Mouse (Mus musculus): Measurements from ENCODE around the gene Secisbp2.
"Not testable (repeated sequence)": the region's sequence is repeated elsewhere in the genome, so short reads cannot be mapped to it uniquely, and the experiment has no call there.

The Secisbp2 gene

DNA sequence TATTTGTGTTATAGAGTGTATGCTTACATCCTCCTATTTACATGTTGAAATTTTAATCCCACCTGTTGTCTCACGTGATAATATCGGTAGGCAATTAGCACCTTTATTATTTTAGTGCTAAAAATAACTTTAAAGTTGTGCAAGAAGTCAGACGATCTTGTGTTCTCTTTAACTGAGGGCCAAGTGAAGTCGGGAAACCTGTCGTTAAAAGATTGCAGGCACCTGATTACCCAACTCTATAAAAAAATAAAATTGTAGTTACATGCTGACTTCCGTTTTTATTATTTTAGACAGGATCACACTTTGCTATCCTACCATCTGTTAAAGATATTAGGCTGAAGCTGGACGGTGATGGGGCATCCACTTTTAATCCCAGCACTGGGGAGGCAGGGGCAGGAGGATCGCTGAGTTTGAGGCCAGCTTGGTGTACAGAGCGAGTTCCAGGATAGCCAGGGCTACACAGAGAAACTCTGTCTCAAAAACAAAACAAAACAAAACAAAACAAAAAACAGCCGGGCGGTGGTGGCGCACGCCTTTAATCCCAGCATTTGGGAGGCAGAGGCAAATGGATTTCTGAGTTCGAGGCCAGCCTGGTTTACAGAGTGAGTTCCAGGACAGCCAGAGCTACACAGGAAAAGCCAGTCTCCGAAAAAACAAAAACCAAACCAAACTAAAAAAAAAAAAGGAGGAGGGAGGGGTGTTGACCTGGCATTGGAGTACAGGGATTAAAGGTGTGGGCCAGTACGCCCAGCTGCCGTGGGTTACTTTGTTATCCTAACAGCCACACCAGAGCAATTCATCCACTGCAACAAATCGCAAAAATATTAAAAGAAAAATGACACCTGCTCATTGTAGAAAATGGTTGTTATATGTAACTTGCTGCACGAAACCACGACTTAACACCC, 7.3 kb upstream of the Secisbp2 start:
- DNase-seq, result no peak

GRCm38 (mm10) chr13:51644829-51645789, 6.4 kb upstream of the Secisbp2 start, which contains the start of gene Cks2:
Gene Cks2, plus strand, starts transcription at chr13:51645232.
- peak; percentile 98 to 99 for DNase-seq

GRCm38 (mm10) chr13:51645872-51646271, 5.6 kb upstream of the Secisbp2 start:
- no peak for DNase-seq

DNA sequence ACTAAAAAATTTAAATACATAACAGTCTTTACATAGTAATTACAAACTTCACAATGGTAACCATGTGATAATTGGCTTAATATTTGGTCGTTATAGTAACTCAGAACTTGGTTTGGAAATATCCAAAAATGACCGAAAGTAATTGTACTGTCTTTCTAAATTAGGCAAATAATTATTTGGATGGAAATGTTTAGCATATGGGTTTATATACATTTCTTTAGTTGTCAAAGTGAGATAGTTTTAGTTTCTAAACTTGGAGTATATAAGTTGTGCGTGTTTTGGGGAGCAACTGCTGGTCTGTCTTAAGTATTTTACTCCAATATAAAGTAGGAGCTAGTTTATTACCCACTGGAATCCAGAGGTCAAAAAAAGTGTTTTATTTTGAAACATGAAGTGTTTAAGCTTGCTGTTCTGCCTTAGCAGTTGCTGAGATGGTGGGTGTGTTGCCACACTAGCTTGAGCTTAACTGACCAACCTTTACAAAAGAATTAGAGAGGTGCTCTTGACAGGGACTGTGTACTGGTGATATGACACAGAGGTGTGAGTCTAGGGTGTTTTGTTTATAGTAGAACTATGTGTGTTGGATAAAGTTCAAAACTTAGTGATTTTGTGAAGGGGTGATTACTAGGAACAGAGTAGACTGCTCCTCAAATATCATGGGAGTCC, 5.0 kb upstream of the Secisbp2 start:
- no peak for DNase-seq

GRCm38 (mm10) chr13:51647770-51648169, 3.7 kb upstream of the Secisbp2 start:
- DNase-seq, result no peak

GRCm38 (mm10) chr13:51648237-51648636, 3.3 kb upstream of the Secisbp2 start:
- DNase-seq, result no peak

DNA sequence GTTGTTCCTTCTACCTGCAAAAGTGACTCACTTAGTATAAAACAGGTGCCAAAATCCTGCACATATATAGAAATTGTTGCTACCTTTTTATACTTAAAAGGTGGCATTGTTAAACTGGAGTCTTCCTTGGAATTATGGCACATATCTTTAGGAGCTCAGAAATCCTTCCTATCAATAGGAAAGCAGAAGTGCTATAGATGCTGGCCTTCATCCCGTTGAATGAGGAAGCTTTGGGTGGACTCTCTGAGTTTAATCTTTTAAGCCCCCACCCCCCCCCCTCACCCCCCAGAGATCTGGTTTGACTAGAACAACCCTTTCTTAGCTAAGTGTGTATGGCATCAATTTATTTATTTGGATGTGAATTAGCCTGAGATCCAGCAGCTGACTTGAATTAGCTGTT, 1.8 kb upstream of the Secisbp2 start:
- DNase-seq, result no peak

- DNase-seq, result no peak
Observed at GRCm38 (mm10) chr13:51653159-51653558, 1.7 kb downstream of the Secisbp2 start.

GRCm38 (mm10) chr13:51653961-51654360, 2.5 kb downstream of the Secisbp2 start:
- no peak for DNase-seq

- DNase-seq, result no peak
Observed at GRCm38 (mm10) chr13:51656516-51657235, 5.2 kb downstream of the Secisbp2 start.

DNA sequence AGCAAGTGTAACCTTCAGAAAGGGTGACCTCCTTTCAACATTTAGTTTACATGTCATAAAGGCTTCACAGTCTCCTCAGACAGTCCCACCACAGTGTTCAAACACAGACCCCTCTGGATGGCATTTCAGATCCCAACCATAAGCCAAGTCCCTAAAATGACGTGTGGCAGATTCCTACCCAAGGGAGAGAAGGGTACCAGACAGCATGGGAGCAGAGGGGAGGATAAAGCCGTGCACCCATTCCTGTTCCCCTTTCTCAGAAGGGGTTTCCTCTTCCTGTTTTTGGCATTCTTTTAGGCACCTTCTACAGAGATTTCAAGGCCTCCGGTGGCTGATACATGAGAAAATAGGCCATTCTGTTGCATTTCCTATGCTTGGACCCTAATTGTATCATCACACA, 6.6 kb downstream of the Secisbp2 start:
- no peak for DNase-seq

GRCm38 (mm10) chr13:51659573-51659972, 8.1 kb downstream of the Secisbp2 start:
- DNase-seq, result no peak

GRCm38 (mm10) chr13:51663561-51663960, 12.1 kb downstream of the Secisbp2 start:
- DNase-seq, result no peak

DNA sequence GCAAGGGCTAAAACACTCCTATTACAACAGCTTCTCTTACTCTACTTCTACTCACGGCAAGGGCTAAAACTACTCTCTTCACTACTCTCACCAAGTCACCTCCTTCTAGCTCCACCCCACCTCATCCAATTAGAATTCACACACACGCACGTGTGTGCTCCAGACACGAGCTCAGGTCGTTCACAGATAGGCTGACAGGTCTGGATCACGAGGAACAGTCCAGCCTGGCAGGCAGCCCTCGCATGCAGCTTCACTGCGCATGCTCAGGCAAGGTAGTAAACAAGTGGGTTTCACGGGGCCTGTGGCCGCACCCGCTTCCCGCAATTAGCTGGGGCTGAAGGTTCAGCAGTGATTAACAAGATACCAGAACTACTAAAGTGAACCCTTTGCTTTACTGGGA, 16.7 kb downstream of the Secisbp2 start:
- DNase-seq, result not testable (repeated sequence)

DNA sequence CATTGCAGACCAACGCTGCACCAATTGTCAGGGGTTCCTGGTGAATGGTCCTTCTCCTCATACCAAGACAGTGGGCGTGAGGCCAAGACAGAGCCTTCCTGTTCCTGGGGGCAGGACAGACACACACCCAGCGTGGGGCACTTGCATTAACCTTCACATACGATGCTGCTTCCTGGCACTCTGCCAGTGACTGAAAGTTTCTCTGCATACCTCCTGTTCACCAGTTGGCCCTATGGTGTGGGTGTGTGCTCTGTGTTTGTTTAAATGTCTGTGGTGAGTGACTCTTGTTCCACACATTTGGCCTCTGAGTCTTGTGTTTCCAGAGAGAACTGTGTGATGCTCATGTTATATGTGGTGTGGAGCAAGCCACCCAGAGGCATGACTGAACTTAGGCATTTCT, 25.1 kb downstream of the Secisbp2 start:
- DNase-seq, result no peak

GRCm38 (mm10) chr13:51677041-51677440, 25.5 kb downstream of the Secisbp2 start:
- DNase-seq, result no peak

- DNase-seq, result no peak
Observed at GRCm38 (mm10) chr13:51677630-51678185, 26.2 kb downstream of the Secisbp2 start.

GRCm38 (mm10) chr13:51678687-51679086, 27.2 kb downstream of the Secisbp2 start:
- no peak for DNase-seq

DNA sequence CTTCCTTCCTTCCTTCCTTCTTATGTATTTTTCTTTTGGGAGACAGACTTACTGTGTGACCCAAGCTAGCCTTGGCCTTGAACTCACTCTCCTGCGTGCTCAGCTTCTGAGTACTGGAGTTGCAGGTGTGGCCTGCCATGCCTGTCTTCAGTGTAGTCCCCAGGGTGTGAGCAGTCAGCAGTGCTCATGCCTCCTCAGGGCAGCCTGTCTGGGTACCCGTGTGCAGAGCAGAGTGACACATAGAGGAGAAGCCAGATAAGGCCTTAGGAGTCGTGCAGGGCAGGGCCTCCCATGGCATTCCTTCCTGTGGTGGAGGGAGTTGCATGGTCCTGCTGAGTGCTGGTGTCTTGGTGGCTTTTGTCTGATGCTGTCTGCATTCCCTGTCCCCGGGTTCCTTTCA, 27.8 kb downstream of the Secisbp2 start:
- no peak for DNase-seq

GRCm38 (mm10) chr13:51681076-51681475, 29.6 kb downstream of the Secisbp2 start:
- no peak for DNase-seq

DNA sequence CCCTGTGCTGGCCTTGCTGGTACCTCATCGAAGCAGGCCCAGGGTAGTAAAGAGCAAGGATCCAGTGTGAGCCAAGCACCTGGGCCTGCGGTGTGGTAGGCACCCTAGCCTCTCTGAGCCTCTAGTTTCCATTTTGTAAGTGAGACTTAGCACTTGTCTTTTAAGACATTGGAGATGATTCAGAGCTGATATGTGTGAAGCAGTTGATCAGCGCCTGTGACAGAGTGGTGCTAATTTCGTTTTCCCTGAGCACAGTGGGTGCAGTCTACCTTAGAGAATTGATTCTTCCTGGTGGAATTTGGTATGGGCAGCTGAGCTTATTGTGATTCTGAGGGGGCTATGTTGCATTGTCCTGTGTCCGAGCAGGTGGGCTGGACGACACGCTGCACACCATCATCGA, 30.1 kb downstream of the Secisbp2 start:
- DNase-seq, result no peak
